Mouse (Mus musculus) CD4-positive, CD25-positive, alpha-beta regulatory T cell, adult 4 months (primary cell): ENCODE measurements around the gene Hecw1. TPM values are rescaled to one million over a fixed set of nuclear protein-coding genes. Genes with fewer than 3 reads are reported as not detected.
"Not testable (repeated sequence)": the region's sequence is repeated elsewhere in the genome, so short reads cannot be mapped to it uniquely, and the experiment has no call there.

Experiments
- ATAC-seq: one replicate; pipeline ENCODE4 v1.8.0; 2017
- polyA plus RNA-seq, 2 experiments: library from polyadenylated mRNA; unstranded; fragments of 100-300 nt; shearing (Covaris generic); gene quantifications; one replicate each; pipeline ENCODE4 v1.2.1; 2017

Gene Hecw1
- polyA plus RNA-seq, 2 experiments from 2014 or later = 0.17 to 0.18 TPM

DNA sequence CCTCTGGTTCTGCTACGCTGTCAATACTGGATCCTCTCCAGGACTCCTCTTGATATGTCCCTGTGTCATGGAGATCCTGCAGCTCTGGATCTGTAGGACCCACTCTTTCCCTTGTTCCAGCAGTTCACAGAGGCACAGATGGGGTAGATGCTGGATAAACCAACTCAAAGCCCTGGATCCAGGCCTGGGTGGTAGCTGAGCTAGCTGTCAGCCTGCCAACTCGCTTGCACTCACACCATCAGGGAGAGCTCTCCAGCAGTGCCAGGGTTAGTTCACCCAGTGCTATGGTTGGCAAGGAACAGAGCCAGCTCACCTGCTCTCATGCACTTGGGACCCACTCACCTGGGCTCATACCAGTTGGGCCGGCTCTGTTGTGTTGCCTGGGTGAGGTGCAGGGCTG lies 157.5 kb downstream of the Hecw1 start:
- ATAC-seq = no peak

DNA sequence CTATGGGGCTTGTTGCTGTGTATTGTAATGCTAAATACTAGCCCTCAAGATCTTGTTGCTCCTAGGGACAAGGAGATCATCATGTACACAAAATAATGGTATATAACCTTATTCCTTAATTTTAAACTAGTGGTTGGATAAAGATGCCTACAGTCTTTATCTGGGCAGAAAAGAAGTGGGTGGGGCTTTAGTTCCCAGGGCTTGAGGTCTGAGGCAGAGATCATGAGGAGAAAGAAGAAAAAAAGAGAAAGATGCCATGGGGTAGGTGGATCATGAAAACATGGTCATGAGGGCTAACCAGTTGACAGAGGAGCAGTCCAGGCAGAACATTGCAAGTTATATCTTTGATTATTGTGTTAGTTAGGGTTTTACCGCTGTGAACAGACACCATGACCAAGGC lies 195.8 kb downstream of the Hecw1 start:
- no peak for ATAC-seq

DNA sequence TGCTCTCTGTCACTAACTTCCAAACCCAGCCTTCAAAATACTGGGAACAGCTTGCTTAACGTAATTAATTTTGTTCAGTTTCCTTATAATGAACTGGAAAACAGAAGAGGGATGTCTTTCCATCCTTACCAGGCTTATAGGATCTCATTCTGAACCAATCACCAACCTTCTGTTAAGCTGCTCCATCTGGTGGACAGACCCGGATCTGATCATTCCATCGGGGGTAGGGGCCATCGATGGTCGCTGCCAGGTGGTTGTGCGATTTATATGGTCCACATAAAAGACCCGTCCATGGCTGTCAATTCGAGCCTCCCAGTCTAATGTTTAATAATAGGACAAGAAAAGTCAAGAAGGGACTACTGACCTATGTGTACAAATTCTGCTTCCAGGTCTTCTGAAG lies 216.4 kb downstream of the Hecw1 start:
- ATAC-seq = no peak

DNA sequence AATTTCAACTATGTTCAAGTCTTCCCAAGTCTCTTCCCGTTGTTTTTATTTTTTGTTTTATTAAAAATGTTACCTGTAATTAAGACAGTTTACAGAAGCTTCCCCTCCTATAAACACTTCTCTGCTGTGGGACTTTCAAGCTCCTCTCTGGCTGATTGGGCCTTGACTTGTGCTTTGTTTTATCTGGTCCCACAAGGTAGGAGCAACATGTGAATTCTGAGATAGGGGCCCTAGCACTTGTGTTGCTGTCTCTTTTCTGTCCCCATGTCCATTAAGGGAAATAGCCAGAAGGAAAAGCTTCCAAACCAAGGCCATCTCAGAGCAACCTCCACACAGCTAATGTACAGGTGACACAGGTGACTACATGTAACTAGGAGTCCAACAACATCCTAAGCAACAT lies 218.9 kb downstream of the Hecw1 start:
- no peak for ATAC-seq

DNA sequence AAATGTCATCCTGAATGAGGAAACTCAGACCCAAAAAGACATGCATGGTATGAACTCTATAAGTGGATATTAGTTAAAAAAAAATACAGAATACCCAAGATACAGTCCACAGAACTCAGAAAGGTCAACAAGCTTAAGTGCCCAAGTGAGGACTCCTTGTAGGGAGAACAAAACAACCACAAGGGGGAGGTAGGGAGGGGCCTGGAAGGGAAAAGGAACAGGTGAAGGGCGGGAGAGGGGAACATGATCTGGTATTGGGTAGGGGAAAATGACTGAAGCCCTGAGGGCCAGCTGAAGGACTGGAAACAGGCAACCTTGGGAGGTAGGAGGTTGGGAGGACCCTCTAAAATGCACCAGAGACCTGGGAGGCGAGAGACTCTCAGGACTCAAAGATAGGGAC lies 220.1 kb downstream of the Hecw1 start:
- ATAC-seq = no peak

DNA sequence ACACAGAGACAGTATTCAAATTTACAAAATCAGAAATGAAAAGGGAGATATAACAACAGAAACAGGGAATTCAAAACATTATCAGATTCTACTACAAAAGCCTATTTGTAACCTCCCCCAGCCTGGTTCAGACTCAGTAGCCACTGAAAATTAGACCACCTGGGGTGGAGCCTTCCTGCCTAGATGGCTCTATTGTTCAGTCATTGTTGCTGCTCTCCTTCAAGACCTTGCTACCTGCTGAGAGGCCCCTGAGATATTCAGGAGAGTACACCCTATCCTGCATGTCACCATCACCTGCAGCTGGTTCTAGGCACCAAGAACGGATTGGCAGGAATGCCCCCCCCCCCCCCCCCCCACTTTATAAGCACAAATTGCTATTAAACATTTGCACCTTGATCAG lies 233.0 kb downstream of the Hecw1 start:
- no peak for ATAC-seq

DNA sequence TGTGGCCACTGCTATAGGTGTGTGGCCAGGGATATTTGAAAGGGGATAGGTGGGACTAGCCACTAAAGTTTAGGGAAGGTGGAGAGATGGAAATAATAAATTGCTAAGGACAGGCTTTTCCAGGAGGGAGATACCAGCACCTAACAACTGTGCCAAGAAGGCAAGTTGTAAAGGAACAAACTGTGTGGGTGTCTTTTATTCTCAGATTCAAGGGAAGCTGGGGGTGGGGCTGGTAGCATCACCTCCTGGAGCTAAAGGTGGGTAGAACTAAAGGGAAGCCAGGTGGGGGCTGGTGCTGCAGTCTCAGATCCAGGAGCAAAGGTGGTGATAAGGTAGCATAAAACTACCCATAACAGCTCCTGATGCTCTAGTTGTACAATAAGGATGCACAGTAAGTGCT lies 251.6 kb downstream of the Hecw1 start:
- no peak for ATAC-seq

DNA sequence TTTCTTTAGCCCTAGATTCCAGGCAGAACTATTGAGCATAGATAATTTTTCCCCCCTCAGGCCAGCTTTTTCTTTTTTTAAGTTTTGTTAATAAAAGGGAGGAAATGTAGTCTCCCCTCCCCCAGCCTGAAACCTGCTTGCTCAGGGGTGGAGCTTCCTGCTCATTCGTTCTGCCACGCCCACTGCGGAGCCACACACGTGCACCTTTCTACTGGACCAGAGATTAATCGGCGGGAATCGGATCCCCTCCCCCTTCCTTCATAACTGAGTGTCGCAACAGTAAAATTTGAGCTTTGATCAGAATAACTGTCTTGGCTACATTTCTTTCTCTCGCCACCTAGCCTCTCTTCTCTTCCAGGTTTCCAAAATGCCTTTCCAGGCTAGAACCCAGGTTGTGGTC lies 262.1 kb downstream of the Hecw1 start:
- ATAC-seq = not testable (repeated sequence)

DNA sequence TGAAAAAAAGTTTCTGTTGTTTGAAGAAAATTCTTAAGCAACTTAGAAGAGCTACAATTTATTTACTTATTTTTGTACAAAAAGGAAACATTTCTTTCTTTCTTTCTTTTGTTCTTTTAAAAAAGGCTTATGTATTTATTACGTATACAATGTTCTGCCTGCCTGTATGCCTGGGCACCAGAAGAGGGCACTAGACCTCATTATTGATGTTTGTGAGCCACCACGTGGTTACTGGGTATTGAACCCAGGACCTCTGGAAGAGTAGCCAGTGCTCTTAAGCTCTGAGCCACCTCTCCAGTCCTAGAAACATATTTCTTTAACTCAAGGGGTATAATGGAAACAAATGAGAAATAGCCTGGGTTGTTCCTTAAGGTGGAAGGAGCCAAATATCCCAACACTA lies 277.1 kb downstream of the Hecw1 start:
- ATAC-seq = no peak

DNA sequence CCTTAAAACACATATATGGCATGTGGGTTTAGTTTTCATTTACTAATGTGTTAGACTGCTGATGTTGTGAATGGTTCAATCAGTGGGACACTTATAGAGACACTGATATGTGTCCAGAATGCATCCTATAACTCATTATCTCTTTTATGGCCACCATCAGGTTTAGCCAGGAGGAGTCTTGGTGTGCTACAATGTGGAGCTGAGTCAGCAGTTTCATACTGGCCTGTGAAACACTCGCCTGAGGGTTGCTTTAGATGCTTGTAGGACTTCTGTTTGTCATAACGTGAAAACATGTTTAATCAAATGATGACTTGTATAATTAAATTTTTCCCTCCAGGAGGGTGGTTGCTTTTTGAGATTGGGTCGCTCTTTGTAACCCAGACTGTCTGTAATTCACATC lies 343.4 kb downstream of the Hecw1 start:
- ATAC-seq = no peak

DNA sequence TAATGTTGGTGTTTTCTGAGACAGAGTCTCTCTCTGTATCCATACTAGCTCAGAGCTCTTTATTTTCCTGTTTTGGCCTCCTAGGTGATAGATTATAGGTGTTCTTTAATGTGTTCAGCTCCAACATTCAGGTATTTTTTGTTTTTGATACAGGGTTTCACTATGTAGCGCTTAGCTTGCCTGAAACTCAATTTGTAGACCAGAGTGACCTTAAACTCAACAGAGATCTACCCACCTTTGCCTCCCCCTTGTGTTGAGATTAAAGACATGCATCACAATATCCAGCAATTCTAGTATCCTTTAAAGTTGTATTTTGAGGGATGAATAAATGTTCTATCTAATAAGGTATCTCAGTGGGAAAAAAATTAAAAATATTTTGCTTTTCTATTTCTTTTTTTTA lies 345.0 kb downstream of the Hecw1 start:
- ATAC-seq = no peak

Other genes with a start within 250 kb of the Hecw1 start
- gene Mrpl32, start 89.9 kb upstream of the Hecw1 start, polyA plus RNA-seq = 100 to 1,000 TPM; 120 to 137 TPM
- gene Psma2, start 90.0 kb upstream of the Hecw1 start, polyA plus RNA-seq = 100 to 1,000 TPM; 145 to 178 TPM
- gene AW209491, start 106.9 kb upstream of the Hecw1 start, polyA plus RNA-seq = 10 to 100 TPM; 29.5 to 38.4 TPM